Mouse (Mus musculus) stomach, embryonic 14.5 days (tissue): ENCODE data around the gene Azgp1. TPM values are rescaled to one million over a fixed set of nuclear protein-coding genes. Genes with fewer than 3 reads are reported as not detected.

ENCODE experiments used
- ATAC-seq: fragments of 200-750 bp; cut with Nextera tagmentation; 2 replicates; pipeline ENCODE4 v1.8.0; 2017; ENCODE audit warnings: low read depth, moderate TSS enrichment; ENCODE audit not compliant: insufficient number of reproducible peaks, insufficient read depth, low FRiP score
- H3K27ac ChIP-seq: fragments of 300-500 bp; sonication (generic); 2 replicates; pipeline ENCODE4 v1.5.1; 2014; ENCODE audit warnings: mild to moderate bottlenecking, low read length, moderate library complexity, mixed read lengths
- H3K27me3 ChIP-seq: fragments of 300-500 bp; sonication (generic); 2 replicates; pipeline ENCODE4 v1.6.1; 2014; ENCODE audit warnings: low read length, control low read depth, mixed read lengths; ENCODE audit not compliant: control insufficient read depth, insufficient read depth
- H3K36me3 ChIP-seq: fragments of 300-500 bp; sonication (generic); 2 replicates; pipeline ENCODE4 v1.6.1; 2014; ENCODE audit warnings: mild to moderate bottlenecking, control low read depth, low read length, moderate library complexity, mixed read lengths; ENCODE audit not compliant: control insufficient read depth, insufficient read depth
- H3K4me1 ChIP-seq: fragments of 300-500 bp; sonication (generic); 2 replicates; pipeline ENCODE4 v1.6.1; 2014; ENCODE audit warnings: low read length, control low read depth, mixed read lengths; ENCODE audit not compliant: control insufficient read depth, insufficient read depth
- H3K4me2 ChIP-seq: fragments of 300-500 bp; sonication (generic); replicated peaks from 2 replicates; pipeline ENCODE4 v1.6.1; 2014; ENCODE audit warnings: low read depth, low read length, control low read depth
- H3K4me3 ChIP-seq: fragments of 300-500 bp; sonication (generic); 2 replicates; pipeline ENCODE4 v1.5.1; 2014; ENCODE audit warnings: low read depth, low read length, control low read depth
- H3K9ac ChIP-seq: fragments of 300-500 bp; sonication (generic); replicated peaks from 2 replicates; pipeline ENCODE4 v1.6.1; 2014; ENCODE audit warnings: low read depth, mild to moderate bottlenecking, control low read depth, low read length, moderate library complexity, mixed read lengths
- H3K9me3 ChIP-seq: fragments of 300-500 bp; sonication (generic); 2 replicates; pipeline ENCODE4 v1.6.1; 2016; ENCODE audit warnings: low read depth, low read length, control low read depth; ENCODE audit not compliant: control insufficient read depth
- WGBS: fragments of 180-500 bp; shearing (Covaris S2); extraction: QIAGEN DNeasy Blood & Tissue Kit; methylation state at CpG from one replicate; pipeline ENCODE4 v1.1.7; 2014; 5-methylcytosine and 5-hydroxymethylcytosine counted together
- polyA plus RNA-seq: library from polyadenylated mRNA; unstranded; fragments of >200 nt; fragmentation: Nextera tagmentation; extraction: Ambion mirVana; gene quantifications from 2 replicates; pipeline ENCODE4 v1.2.1, GENCODE M21; 2014

Gene Azgp1
- polyA plus RNA-seq, 1 experiment from 2014 or later: not detected

DNA sequence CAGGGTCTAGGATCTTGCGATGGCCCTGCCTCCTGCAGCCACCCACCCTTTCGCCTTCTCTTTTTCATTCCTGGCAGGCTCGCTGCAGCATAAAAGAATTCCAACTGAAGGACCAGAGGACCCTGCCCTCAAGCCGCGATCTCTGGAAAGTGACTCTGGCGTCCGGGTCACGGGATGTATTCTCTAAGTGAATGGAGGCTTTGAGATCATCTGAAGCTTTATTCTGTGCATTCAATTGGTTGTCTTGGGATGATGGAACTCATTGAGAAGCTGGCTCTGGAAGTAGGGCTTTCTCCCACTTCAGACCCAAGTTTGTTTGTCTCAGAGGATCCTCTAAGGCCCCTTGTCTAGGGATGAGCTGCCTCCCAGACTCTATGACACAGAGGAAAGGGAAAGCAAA, 18.4 kb upstream of the Azgp1 start, which contains the start of gene Gjc3:
Gjc3 (minus strand) TSS at position 154 of the 400 bp plus-strand sequence.
- no peak within 1 kb of the TSS for H3K27ac ChIP-seq
- 83% methylated on average over 8 of the region's 8 CpGs for WGBS

DNA sequence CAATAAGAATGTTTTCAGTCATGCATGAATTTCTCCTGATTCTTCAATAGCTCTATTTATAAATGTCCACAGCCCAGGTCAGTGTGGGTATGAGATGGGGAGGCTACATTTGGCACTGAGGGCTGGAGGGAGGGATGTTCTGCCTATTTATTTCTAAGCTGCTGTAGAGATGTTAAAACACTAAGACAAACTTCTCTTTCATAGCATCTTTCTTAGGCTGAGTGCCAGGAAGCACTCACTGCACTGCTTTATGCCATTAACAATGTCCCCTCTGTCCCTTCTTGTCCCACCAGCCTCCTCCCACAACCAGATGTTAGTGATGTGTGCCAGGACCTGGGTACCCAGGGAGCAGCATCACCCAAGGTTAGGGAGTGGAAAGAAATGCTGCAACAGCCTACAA, 14.8 kb upstream of the Azgp1 start:
- Histone ChIP-seq H3K27me3 (no peaks in the 10 kb centered on the region), H3K4me3 (no peak overlapping the region), H3K9ac (no peak overlapping the region), H3K4me2 (no peak overlapping the region), H3K9me3 (no peaks in the 10 kb centered on the region), H3K27ac (no peak overlapping the region), H3K36me3 (no peaks in the 10 kb centered on the region), H3K4me1 (no peaks in the 10 kb centered on the region)
- ATAC-seq: no peak

More for the DNA sequence above, 18.4 kb upstream of the Azgp1 start, which contains the start of gene Gjc3:
- no peak within 1 kb of the TSS for H3K4me2 ChIP-seq
- H3K27me3 ChIP-seq: no peaks in the 10 kb centered on the region
- H3K9me3 ChIP-seq: no peaks in the 10 kb centered on the region
- no peak for ATAC-seq
- no peaks in the 10 kb centered on the region for H3K36me3 ChIP-seq
- H3K4me1 ChIP-seq: no peaks in the 10 kb centered on the region
- no peak within 1 kb of the TSS for H3K4me3 ChIP-seq
- H3K9ac ChIP-seq: no peak within 1 kb of the TSS

DNA sequence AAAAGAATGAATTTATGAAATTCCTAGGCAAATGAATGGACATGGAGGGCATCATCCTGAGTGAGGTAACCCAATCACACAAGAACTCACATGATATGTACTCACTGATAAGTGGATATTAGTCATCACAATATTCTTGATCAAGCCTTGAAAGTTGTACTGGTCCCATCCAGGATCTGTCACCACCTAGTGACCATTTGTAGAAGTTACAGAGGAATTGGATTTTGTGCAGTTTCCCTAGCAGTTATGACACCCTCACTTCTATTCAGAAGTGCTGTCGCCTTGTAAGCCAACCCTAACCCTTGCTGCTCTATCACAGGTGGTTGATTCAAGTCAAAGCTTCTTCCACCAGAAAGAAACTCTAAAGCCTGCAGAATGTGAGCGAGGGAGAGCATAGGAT, 8.2 kb upstream of the Azgp1 start:
- no peaks in the 10 kb centered on the region for H3K9me3 ChIP-seq
- H3K4me2 ChIP-seq: no peak overlapping the region
- no peak for ATAC-seq
- H3K4me3 ChIP-seq: no peak overlapping the region
- no peak overlapping the region for H3K9ac ChIP-seq
- no peak overlapping the region for H3K27ac ChIP-seq
- no peaks in the 10 kb centered on the region for H3K36me3 ChIP-seq
- H3K4me1 ChIP-seq: no peaks in the 10 kb centered on the region
- 64% methylated on average over 2 of the region's 2 CpGs for WGBS
- H3K27me3 ChIP-seq: no peaks in the 10 kb centered on the region

DNA sequence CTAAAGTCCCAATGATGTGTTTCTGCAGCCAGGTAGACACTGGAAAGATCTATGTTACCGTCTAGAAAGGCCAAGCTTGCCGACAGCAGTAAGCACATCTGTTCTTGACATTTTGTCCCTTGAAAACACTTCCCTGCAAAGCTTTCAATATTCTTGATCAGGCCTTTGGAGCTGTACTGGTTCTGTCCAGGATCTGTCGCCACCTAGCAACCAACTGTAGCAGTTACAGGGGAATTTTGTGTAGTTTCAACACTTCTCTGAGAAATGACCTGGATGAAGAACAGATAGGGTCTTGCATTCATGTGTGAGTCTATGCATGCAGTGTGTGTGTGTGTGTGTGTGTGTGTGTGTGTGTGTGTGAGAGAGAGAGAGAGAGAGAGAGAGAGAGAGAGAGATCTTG, 7.6 kb upstream of the Azgp1 start:
- 57% methylated on average over 3 of the region's 3 CpGs for WGBS
- ATAC-seq: no peak
- Histone ChIP-seq H3K4me1 (no peaks in the 10 kb centered on the region), H3K36me3 (no peaks in the 10 kb centered on the region), H3K27ac (no peak overlapping the region), H3K9ac (no peak overlapping the region), H3K9me3 (no peaks in the 10 kb centered on the region), H3K4me2 (no peak overlapping the region), H3K4me3 (no peak overlapping the region), H3K27me3 (no peaks in the 10 kb centered on the region)

DNA sequence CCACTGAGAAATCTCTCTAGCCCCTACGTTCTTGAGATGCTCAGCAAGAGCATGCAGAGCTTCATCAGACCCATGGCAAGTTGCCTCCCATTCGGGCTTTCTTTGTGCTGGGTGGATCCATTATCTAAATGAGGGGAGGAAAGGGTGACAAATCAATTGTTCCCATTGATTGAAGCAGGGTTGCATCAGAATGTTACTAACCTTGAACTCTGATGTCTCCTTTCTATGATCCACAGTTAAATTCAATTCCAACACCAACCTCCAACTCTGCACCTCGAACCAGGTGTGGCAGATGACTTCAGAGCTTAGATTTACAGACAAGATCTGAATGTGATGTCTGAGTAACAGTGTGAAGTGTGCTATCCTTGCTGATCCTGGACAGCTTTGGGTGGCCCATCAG, 6.6 kb upstream of the Azgp1 start:
- Histone ChIP-seq H3K9ac (no peak overlapping the region), H3K4me2 (no peak overlapping the region), H3K4me1 (no peaks in the 10 kb centered on the region), H3K4me3 (no peak overlapping the region), H3K9me3 (no peaks in the 10 kb centered on the region), H3K27ac (no peak overlapping the region), H3K36me3 (no peaks in the 10 kb centered on the region), H3K27me3 (no peaks in the 10 kb centered on the region)
- no peak for ATAC-seq
- WGBS: 65% methylated on average over 3 of the region's 3 CpGs

DNA sequence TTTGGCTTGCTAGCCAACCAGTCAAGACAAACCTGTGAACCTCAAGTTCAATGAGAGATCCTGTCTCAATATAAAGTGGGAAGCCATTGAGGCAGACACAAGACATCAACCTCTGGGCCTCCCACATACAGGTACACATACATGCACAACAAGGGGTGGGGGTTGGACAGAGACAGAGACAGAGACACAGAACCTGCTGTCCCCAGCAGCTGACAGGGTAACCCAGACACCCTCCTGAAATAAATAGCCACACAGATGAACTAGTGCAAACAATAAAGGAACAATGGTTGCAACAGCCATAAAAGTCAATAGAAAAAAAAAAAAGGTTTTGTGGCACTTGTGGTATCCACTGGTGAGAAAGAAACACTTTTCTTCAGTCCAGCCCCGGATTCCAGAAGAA, 5.9 kb upstream of the Azgp1 start:
- ATAC-seq: no peak
- WGBS: 45% methylated on average over 1 of the region's 1 CpGs

DNA sequence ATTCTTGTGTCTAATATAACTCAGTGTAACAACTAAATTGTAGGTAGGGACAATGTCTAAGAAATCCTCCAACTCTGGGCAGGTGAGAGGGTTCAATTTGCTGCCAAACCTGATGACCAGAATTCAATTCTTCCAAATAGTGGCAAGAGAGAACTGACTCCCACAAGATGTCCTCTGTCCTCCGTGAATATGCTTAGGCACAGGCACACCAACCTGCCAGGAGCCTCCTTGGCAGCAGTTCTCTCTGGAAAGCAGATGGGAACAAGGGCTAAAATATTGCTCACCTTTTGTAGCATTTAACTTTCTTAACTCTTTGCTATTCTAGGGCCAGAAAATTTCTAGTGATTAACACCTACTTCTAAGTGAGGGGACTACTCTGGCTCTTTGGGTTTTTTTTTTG, 4.0 kb upstream of the Azgp1 start:
- no peaks in the 10 kb centered on the region for H3K4me1 ChIP-seq
- H3K9ac ChIP-seq: no peak overlapping the region
- ATAC-seq: no peak
- no peaks in the 10 kb centered on the region for H3K9me3 ChIP-seq
- no peaks in the 10 kb centered on the region for H3K27me3 ChIP-seq
- H3K27ac ChIP-seq: no peak overlapping the region
- no peaks in the 10 kb centered on the region for H3K36me3 ChIP-seq
- H3K4me3 ChIP-seq: no peak overlapping the region
- H3K4me2 ChIP-seq: no peak overlapping the region
- 30% methylated on average over 1 of the region's 1 CpGs for WGBS

More for the DNA sequence above, 5.9 kb upstream of the Azgp1 start:
- no peak overlapping the region for H3K9ac ChIP-seq
- H3K4me1 ChIP-seq: no peaks in the 10 kb centered on the region
- H3K27ac ChIP-seq: no peak overlapping the region
- H3K4me3 ChIP-seq: no peak overlapping the region
- H3K27me3 ChIP-seq: no peaks in the 10 kb centered on the region
- H3K9me3 ChIP-seq: no peaks in the 10 kb centered on the region
- H3K36me3 ChIP-seq: no peaks in the 10 kb centered on the region
- H3K4me2 ChIP-seq: no peak overlapping the region

DNA sequence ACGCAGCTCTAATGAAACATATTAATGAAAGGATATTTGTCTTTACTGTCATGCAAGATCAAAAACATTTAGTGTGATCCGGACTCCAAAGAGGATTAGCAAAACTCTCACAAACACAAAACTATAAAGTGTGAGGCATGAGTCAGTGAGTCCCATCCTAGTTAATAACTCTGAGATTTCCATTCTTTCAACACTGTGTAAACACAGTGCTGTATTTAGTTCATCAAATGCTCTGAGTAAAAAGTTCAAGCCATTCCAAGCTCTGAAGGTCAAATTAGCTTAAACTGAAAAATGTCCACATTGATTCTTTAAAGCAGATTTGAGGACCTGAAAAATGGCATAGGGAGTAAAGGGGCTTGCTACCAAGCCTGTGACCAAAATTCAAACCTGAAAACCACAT, 2.2 kb upstream of the Azgp1 start:
- no peak for ATAC-seq
- Histone ChIP-seq H3K9ac (no peak overlapping the region), H3K4me2 (no peak overlapping the region), H3K4me3 (no peak overlapping the region), H3K27ac (no peak overlapping the region), H3K4me1 (no peaks in the 10 kb centered on the region), H3K27me3 (no peaks in the 10 kb centered on the region), H3K9me3 (no peaks in the 10 kb centered on the region), H3K36me3 (no peaks in the 10 kb centered on the region)
- WGBS: 54% methylated on average over 2 of the region's 2 CpGs

DNA sequence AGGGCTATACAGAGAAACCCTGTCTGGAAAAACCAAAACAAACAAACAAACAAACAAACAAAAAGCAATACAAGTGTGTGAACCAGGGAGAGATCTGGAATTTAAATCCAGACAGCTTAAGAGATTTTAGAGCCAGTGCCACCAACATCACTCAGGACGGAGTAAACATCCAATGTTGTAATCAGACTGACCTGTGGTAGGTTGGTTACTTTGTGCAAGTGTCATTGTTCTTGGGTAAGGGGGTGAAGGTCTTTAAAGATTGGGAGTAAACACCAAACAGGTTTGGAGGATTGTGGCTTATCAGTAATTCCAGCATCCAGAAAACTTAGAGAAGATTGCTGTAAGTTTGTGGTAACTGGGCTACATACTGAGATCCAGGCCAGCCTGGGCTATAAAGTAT, 5.0 kb downstream of the Azgp1 start:
- Histone ChIP-seq H3K36me3 (no peaks in the 10 kb centered on the region), H3K27ac (no peak overlapping the region), H3K27me3 (no peaks in the 10 kb centered on the region), H3K4me1 (no peaks in the 10 kb centered on the region), H3K9ac (no peak overlapping the region), H3K9me3 (no peaks in the 10 kb centered on the region), H3K4me3 (no peak overlapping the region), H3K4me2 (no peak overlapping the region)
- WGBS: 75% methylated on average over 1 of the region's 1 CpGs
- no peak for ATAC-seq
